Mouse (Mus musculus): ENCODE data around the gene Sgms1. TPM values are rescaled to one million over a fixed set of nuclear protein-coding genes. Genes with fewer than 3 reads are reported as not detected.

Sgms1 gene
- polyA plus RNA-seq, 1 experiment from 2014 or later = 17.4 TPM

GRCm38 (mm10) chr19:32174561-32174960, 215.0 kb downstream of the Sgms1 start:
- H3K36me3 ChIP-seq (ENCODE audit: control insufficient read depth, insufficient read depth, low read length) = no peaks in the 10 kb centered on the region
- H3K4me3 ChIP-seq (ENCODE audit: low read depth, low read length) = no peak overlapping the region
- no peaks in the 10 kb centered on the region for H3K4me1 ChIP-seq (replicated peaks; ENCODE audit: control insufficient read depth, insufficient read depth, low read length)
- no peak overlapping the region for H3K9ac ChIP-seq (ENCODE audit: low read depth, low read length)
- no peak overlapping the region for H3K27ac ChIP-seq (ENCODE audit: low read depth, low read length)
- H3K4me2 ChIP-seq (replicated peaks; ENCODE audit: low read depth, low read length) = no peak overlapping the region
- no peak for ATAC-seq (ENCODE audit: low FRiP score)
- 88% methylated on average over 5 of the region's 5 CpGs for WGBS
- no peaks in the 10 kb centered on the region for H3K27me3 ChIP-seq (ENCODE audit: control insufficient read depth, insufficient read depth, low read length)
- no peak for DNase-seq (ENCODE audit: low spot score)
- no peaks in the 10 kb centered on the region for H3K9me3 ChIP-seq (ENCODE audit: control insufficient read depth, low read length)

GRCm38 (mm10) chr19:32173522-32174184, 215.9 kb downstream of the Sgms1 start:
- 82% methylated on average over 6 of the region's 6 CpGs for WGBS
- H3K36me3 ChIP-seq (ENCODE audit: control insufficient read depth, insufficient read depth, low read length) = no peaks in the 10 kb centered on the region
- no peaks in the 10 kb centered on the region for H3K4me1 ChIP-seq (replicated peaks; ENCODE audit: control insufficient read depth, insufficient read depth, low read length)
- H3K9ac ChIP-seq (ENCODE audit: low read depth, low read length) = no peak overlapping the region
- H3K27me3 ChIP-seq (ENCODE audit: control insufficient read depth, insufficient read depth, low read length) = no peaks in the 10 kb centered on the region
- H3K4me3 ChIP-seq (ENCODE audit: low read depth, low read length) = no peak overlapping the region
- no peak overlapping the region for H3K4me2 ChIP-seq (replicated peaks; ENCODE audit: low read depth, low read length)
- ATAC-seq (ENCODE audit: low FRiP score) (no peak), DNase-seq (ENCODE audit: low spot score) (no peak)
- H3K9me3 ChIP-seq (ENCODE audit: control insufficient read depth, low read length) = no peaks in the 10 kb centered on the region
- no peak overlapping the region for H3K27ac ChIP-seq (ENCODE audit: low read depth, low read length)

GRCm38 (mm10) chr19:32172511-32172981, 217.0 kb downstream of the Sgms1 start:
- H3K9me3 ChIP-seq (ENCODE audit: control insufficient read depth, low read length) = no peaks in the 10 kb centered on the region
- no peak overlapping the region for H3K4me3 ChIP-seq (ENCODE audit: low read depth, low read length)
- WGBS = 90% methylated on average over 5 of the region's 5 CpGs
- no peak overlapping the region for H3K9ac ChIP-seq (ENCODE audit: low read depth, low read length)
- no peak overlapping the region for H3K27ac ChIP-seq (ENCODE audit: low read depth, low read length)
- no peaks in the 10 kb centered on the region for H3K36me3 ChIP-seq (ENCODE audit: control insufficient read depth, insufficient read depth, low read length)
- H3K4me1 ChIP-seq (replicated peaks; ENCODE audit: control insufficient read depth, insufficient read depth, low read length) = no peaks in the 10 kb centered on the region
- H3K27me3 ChIP-seq (ENCODE audit: control insufficient read depth, insufficient read depth, low read length) = no peaks in the 10 kb centered on the region
- H3K4me2 ChIP-seq (replicated peaks; ENCODE audit: low read depth, low read length) = no peak overlapping the region
- ATAC-seq (ENCODE audit: low FRiP score) = no peak
- no peak for DNase-seq (ENCODE audit: low spot score)

GRCm38 (mm10) chr19:32171981-32172380, 217.5 kb downstream of the Sgms1 start:
- no peak for DNase-seq (ENCODE audit: low spot score)
- Histone ChIP-seq H3K9ac (ENCODE audit: low read depth, low read length) (no peak overlapping the region), H3K9me3 (ENCODE audit: control insufficient read depth, low read length) (no peaks in the 10 kb centered on the region), H3K4me2 (replicated peaks; ENCODE audit: low read depth, low read length) (no peak overlapping the region), H3K27ac (ENCODE audit: low read depth, low read length) (no peak overlapping the region), H3K4me3 (ENCODE audit: low read depth, low read length) (no peak overlapping the region), H3K36me3 (ENCODE audit: control insufficient read depth, insufficient read depth, low read length) (no peaks in the 10 kb centered on the region), H3K27me3 (ENCODE audit: control insufficient read depth, insufficient read depth, low read length) (no peaks in the 10 kb centered on the region), H3K4me1 (replicated peaks; ENCODE audit: control insufficient read depth, insufficient read depth, low read length) (no peaks in the 10 kb centered on the region)
- no peak for ATAC-seq (ENCODE audit: low FRiP score)
- WGBS = 88% methylated on average over 7 of the region's 7 CpGs

- no peak overlapping the region for H3K27ac ChIP-seq (ENCODE audit: low read depth, low read length)
- ATAC-seq (ENCODE audit: low FRiP score) = no peak
- H3K36me3 ChIP-seq (ENCODE audit: control insufficient read depth, insufficient read depth, low read length) = no peaks in the 10 kb centered on the region
- peak; percentile 85 for DNase-seq (ENCODE audit: low spot score)
- no peak overlapping the region for H3K4me2 ChIP-seq (replicated peaks; ENCODE audit: low read depth, low read length)
- H3K9ac ChIP-seq (ENCODE audit: low read depth, low read length) = no peak overlapping the region
- H3K4me3 ChIP-seq (ENCODE audit: low read depth, low read length) = no peak overlapping the region
- H3K9me3 ChIP-seq (ENCODE audit: control insufficient read depth, low read length) = no peaks in the 10 kb centered on the region
- 83% methylated on average over 8 of the region's 9 CpGs for WGBS
- no peaks in the 10 kb centered on the region for H3K27me3 ChIP-seq (ENCODE audit: control insufficient read depth, insufficient read depth, low read length)
- H3K4me1 ChIP-seq (replicated peaks; ENCODE audit: control insufficient read depth, insufficient read depth, low read length) = no peaks in the 10 kb centered on the region
Observed at GRCm38 (mm10) chr19:32169634-32170540, 219.6 kb downstream of the Sgms1 start.

- WGBS = 89% methylated on average over 9 of the region's 9 CpGs
- no peak overlapping the region for H3K9ac ChIP-seq (ENCODE audit: low read depth, low read length)
- H3K4me1 ChIP-seq (replicated peaks; ENCODE audit: control insufficient read depth, insufficient read depth, low read length) = no peaks in the 10 kb centered on the region
- no peak for ATAC-seq (ENCODE audit: low FRiP score)
- H3K4me2 ChIP-seq (replicated peaks; ENCODE audit: low read depth, low read length) = no peak overlapping the region
- no peak overlapping the region for H3K4me3 ChIP-seq (ENCODE audit: low read depth, low read length)
- DNase-seq (ENCODE audit: low spot score) = no peak
- no peaks in the 10 kb centered on the region for H3K36me3 ChIP-seq (ENCODE audit: control insufficient read depth, insufficient read depth, low read length)
- H3K27me3 ChIP-seq (ENCODE audit: control insufficient read depth, insufficient read depth, low read length) = no peaks in the 10 kb centered on the region
- H3K9me3 ChIP-seq (ENCODE audit: control insufficient read depth, low read length) = no peaks in the 10 kb centered on the region
- H3K27ac ChIP-seq (ENCODE audit: low read depth, low read length) = no peak overlapping the region
Observed at GRCm38 (mm10) chr19:32168031-32168430, 221.5 kb downstream of the Sgms1 start.

GRCm38 (mm10) chr19:32166823-32167605, 222.5 kb downstream of the Sgms1 start:
- ATAC-seq (ENCODE audit: low FRiP score) = no peak
- Histone ChIP-seq H3K27me3 (ENCODE audit: control insufficient read depth, insufficient read depth, low read length) (no peaks in the 10 kb centered on the region), H3K36me3 (ENCODE audit: control insufficient read depth, insufficient read depth, low read length) (no peaks in the 10 kb centered on the region), H3K27ac (ENCODE audit: low read depth, low read length) (no peak overlapping the region), H3K9ac (ENCODE audit: low read depth, low read length) (no peak overlapping the region), H3K4me3 (ENCODE audit: low read depth, low read length) (no peak overlapping the region), H3K9me3 (ENCODE audit: control insufficient read depth, low read length) (no peaks in the 10 kb centered on the region), H3K4me2 (replicated peaks; ENCODE audit: low read depth, low read length) (no peak overlapping the region), H3K4me1 (replicated peaks; ENCODE audit: control insufficient read depth, insufficient read depth, low read length) (no peaks in the 10 kb centered on the region)
- no peak for DNase-seq (ENCODE audit: low spot score)
- WGBS = 92% methylated on average over 13 of the region's 13 CpGs

- H3K4me1 ChIP-seq (replicated peaks; ENCODE audit: control insufficient read depth, insufficient read depth, low read length) = no peaks in the 10 kb centered on the region
- H3K4me2 ChIP-seq (replicated peaks; ENCODE audit: low read depth, low read length) = no peak overlapping the region
- H3K9me3 ChIP-seq (ENCODE audit: control insufficient read depth, low read length) = no peaks in the 10 kb centered on the region
- DNase-seq (ENCODE audit: low spot score) (no peak), ATAC-seq (ENCODE audit: low FRiP score) (no peak)
- no peaks in the 10 kb centered on the region for H3K36me3 ChIP-seq (ENCODE audit: control insufficient read depth, insufficient read depth, low read length)
- H3K4me3 ChIP-seq (ENCODE audit: low read depth, low read length) = no peak overlapping the region
- no peak overlapping the region for H3K9ac ChIP-seq (ENCODE audit: low read depth, low read length)
- 97% methylated on average over 6 of the region's 6 CpGs for WGBS
- no peaks in the 10 kb centered on the region for H3K27me3 ChIP-seq (ENCODE audit: control insufficient read depth, insufficient read depth, low read length)
- H3K27ac ChIP-seq (ENCODE audit: low read depth, low read length) = no peak overlapping the region
Observed at GRCm38 (mm10) chr19:32165711-32166110, 223.8 kb downstream of the Sgms1 start.

Measured in hindbrain, embryonic 11.5 days (tissue).